Mouse (Mus musculus): Measurements from ENCODE around the gene Theg. TPM values are rescaled to one million over a fixed set of nuclear protein-coding genes. Genes with fewer than 3 reads are reported as not detected.
A peak's percentile ranks its signal among the peaks of the same experiment; 100 is the strongest.

Gene Theg
- polyA plus RNA-seq, 1 experiment from 2014 or later = not detected

DNA sequence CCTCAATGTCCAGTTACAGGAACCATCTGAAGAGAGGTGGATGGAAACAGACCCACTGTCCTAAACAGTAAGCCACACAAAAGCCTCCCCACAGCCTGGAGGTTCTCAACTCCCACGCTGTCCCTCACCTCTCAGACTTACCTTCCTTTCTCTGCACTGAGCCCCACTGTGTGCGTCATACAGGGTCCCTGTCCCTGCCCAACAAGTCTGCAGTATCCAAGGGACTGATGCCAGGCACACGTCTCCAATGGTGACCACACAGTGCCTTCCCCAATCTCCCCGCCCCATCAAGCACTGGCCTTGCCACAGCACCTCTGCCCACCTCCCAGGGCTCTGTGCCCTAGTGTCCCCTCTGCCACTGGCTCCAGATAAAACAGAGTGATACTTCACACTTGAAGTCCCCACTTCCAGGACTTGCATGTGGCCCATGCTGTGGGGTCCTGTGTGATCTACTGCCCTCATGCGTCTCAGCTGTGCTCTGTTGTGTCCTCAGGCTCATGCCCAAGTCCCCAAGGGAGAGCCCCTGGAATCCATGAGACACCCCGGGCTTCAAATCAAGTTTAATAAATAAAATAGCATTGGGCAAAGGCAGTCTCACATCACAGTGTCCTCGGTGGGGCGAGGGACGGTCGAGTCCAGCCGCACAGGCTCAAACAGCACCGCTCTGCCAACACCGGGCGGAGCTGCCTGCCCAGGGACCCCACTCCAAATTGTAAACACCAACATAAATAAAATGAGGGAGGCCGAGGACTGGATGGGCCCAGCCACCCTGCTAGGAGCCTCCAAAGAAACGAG is 47.2 kb downstream of the Theg start:
- Histone ChIP-seq H3K4me2 (replicated peaks) (no peak overlapping the region), H3K4me3 (no peak overlapping the region), H3K9ac (no peak overlapping the region), H3K36me3 (peaks cover 72% of the 10 kb centered on the region), H3K27ac (no peak overlapping the region), H3K4me1 (no peaks in the 10 kb centered on the region), H3K27me3 (no peaks in the 10 kb centered on the region; the same call in 1 of the 2 replicates), H3K9me3 (replicated peaks) (no peaks in the 10 kb centered on the region)
- WGBS = 96% methylated on average over 16 of the region's 16 CpGs
- ATAC-seq (ENCODE audit: low FRiP score) = no peak

GRCm38 (mm10) chr10:79538873-79539272 is 48.3 kb downstream of the Theg start:
- H3K27me3 ChIP-seq = no peaks in the 10 kb centered on the region; the same call in 1 of the 2 replicates
- no peak overlapping the region for H3K9ac ChIP-seq
- ATAC-seq (ENCODE audit: low FRiP score) = no peak
- H3K36me3 ChIP-seq = peaks cover 62% of the 10 kb centered on the region
- WGBS = 74% methylated on average over 4 of the region's 4 CpGs
- no peaks in the 10 kb centered on the region for H3K9me3 ChIP-seq (replicated peaks)
- H3K4me2 ChIP-seq (replicated peaks) = no peak overlapping the region
- no peak overlapping the region for H3K27ac ChIP-seq
- no peak overlapping the region for H3K4me3 ChIP-seq
- H3K4me1 ChIP-seq = 0 out of 2 replicates have a peak, but pooled peaks cover 1% of the 10 kb centered on the region

DNA sequence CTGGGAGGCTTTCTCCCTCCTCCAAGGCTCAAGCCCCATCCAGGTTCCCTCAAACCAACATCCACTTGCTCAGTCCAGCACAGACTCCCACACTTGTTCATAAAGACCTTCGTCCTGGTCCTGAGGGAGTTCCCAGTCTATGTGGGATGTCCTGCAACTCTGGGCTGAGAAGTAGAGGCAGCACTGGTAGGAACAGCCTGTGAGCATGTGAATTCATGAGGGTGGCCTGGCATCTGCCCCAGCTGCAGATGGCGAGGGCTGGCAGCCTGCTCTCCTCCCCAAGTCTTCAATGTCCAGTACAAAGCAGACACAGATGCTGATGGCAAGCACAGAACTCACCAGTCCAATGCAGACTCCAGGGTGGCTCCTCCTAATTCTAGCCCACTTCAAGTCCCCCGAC is 48.8 kb downstream of the Theg start:
- H3K27me3 ChIP-seq = no peaks in the 10 kb centered on the region; the same call in 1 of the 2 replicates
- H3K36me3 ChIP-seq = peaks cover 56% of the 10 kb centered on the region
- 91% methylated on average over 3 of the region's 3 CpGs for WGBS

DNA sequence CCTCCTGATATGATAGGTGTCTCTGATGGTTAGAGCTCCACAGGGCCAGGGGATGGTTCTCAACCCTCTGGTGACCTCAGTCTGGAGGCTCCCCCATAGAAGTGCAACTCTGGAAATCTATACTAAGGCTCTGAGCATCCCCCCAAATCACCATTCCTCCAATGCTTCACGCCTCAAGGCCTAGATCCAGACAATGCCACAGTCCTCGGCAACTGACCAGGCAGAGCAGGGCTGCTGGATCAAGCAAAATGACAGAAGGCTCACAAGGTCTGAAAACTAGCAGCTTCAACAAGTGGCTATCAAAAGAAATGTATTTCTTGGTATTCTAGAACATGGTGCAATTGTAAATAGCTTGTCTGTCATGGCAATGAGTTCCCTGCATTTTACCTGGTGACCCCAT is 49.4 kb downstream of the Theg start:
- Histone ChIP-seq H3K4me1 (peaks cover 10% of the 10 kb centered on the region; the same call in 1 of the 2 replicates), H3K4me2 (replicated peaks) (no peak overlapping the region), H3K27me3 (no peaks in the 10 kb centered on the region; the same call in 1 of the 2 replicates), H3K4me3 (no peak overlapping the region), H3K36me3 (peaks cover 51% of the 10 kb centered on the region), H3K9me3 (replicated peaks) (no peaks in the 10 kb centered on the region), H3K9ac (no peak overlapping the region), H3K27ac (no peak overlapping the region)
- no peak for ATAC-seq (ENCODE audit: low FRiP score)
- 88% methylated on average over 2 of the region's 2 CpGs for WGBS

More for the DNA sequence above, 48.8 kb downstream of the Theg start:
- no peak overlapping the region for H3K4me2 ChIP-seq (replicated peaks)
- H3K4me3 ChIP-seq = no peak overlapping the region
- H3K4me1 ChIP-seq = 0 out of 2 replicates have a peak, but pooled peaks cover 5% of the 10 kb centered on the region
- no peak overlapping the region for H3K27ac ChIP-seq
- no peak for ATAC-seq (ENCODE audit: low FRiP score)
- H3K9ac ChIP-seq = no peak overlapping the region
- no peaks in the 10 kb centered on the region for H3K9me3 ChIP-seq (replicated peaks)

DNA sequence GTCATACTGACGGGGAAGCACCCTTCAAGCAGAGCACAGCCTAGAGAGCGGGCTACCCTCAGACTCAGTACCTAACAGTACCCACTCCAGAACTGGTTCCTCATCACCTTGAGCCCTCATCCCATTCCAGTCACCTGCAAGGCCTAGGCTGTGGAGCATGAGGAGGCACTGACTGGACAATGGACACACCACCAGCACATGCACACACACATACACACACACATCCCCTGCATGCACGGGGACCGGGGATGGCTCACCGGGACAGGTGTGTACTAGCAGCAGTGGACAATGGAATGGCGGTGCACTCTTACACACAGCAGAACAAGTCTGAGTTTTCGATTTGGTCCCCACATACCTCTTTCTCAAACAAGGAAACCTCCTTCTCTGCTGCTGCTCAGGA is 49.9 kb downstream of the Theg start:
- WGBS = 94% methylated on average over 7 of the region's 7 CpGs
- H3K27me3 ChIP-seq = no peaks in the 10 kb centered on the region; the same call in 1 of the 2 replicates
- no peak overlapping the region for H3K27ac ChIP-seq
- peaks cover 47% of the 10 kb centered on the region for H3K36me3 ChIP-seq
- H3K4me2 ChIP-seq (replicated peaks) = no peak overlapping the region
- H3K9ac ChIP-seq = no peak overlapping the region
- H3K4me1 ChIP-seq = peaks cover 15% of the 10 kb centered on the region
- no peak for ATAC-seq (ENCODE audit: low FRiP score)
- no peaks in the 10 kb centered on the region for H3K9me3 ChIP-seq (replicated peaks)
- H3K4me3 ChIP-seq = no peak overlapping the region

GRCm38 (mm10) chr10:79536461-79537080 is 50.6 kb downstream of the Theg start:
- ATAC-seq (ENCODE audit: low FRiP score) = no peak
- 78% methylated on average over 12 of the region's 12 CpGs for whole genome bisulfite sequencing
- H3K9ac ChIP-seq = no peak overlapping the region
- no peak overlapping the region for H3K27ac ChIP-seq
- no peaks in the 10 kb centered on the region; the same call in 1 of the 2 replicates for H3K27me3 ChIP-seq
- H3K4me2 ChIP-seq (replicated peaks) = no peak overlapping the region
- peaks cover 16% of the 10 kb centered on the region for H3K4me1 ChIP-seq
- H3K9me3 ChIP-seq (replicated peaks) = no peaks in the 10 kb centered on the region
- H3K4me3 ChIP-seq = no peak overlapping the region
- peaks cover 40% of the 10 kb centered on the region for H3K36me3 ChIP-seq

- Histone ChIP-seq H3K9ac (no peak overlapping the region), H3K4me3 (no peak overlapping the region), H3K27ac (no peak overlapping the region), H3K36me3 (peaks cover 29% of the 10 kb centered on the region), H3K4me2 (replicated peaks) (no peak overlapping the region), H3K27me3 (no peaks in the 10 kb centered on the region; the same call in 1 of the 2 replicates), H3K4me1 (peaks cover 16% of the 10 kb centered on the region), H3K9me3 (replicated peaks) (no peaks in the 10 kb centered on the region)
- no peak for ATAC-seq (ENCODE audit: low FRiP score)
- WGBS = 56% methylated on average over 1 of the region's 1 CpGs
These were observed 51.7 kb downstream of the Theg start for GRCm38 (mm10) chr10:79535431-79535830.

- no peak overlapping the region for H3K4me3 ChIP-seq
- 85% methylated on average over 2 of the region's 2 CpGs for WGBS
- H3K36me3 ChIP-seq = peaks cover 19% of the 10 kb centered on the region
- ATAC-seq (ENCODE audit: low FRiP score) = no peak
- H3K9ac ChIP-seq = no peak overlapping the region
- H3K4me2 ChIP-seq (replicated peaks) = no peak overlapping the region
- no peaks in the 10 kb centered on the region; the same call in 1 of the 2 replicates for H3K27me3 ChIP-seq
- no peaks in the 10 kb centered on the region for H3K9me3 ChIP-seq (replicated peaks)
- H3K27ac ChIP-seq = no peak overlapping the region
- H3K4me1 ChIP-seq = peaks cover 16% of the 10 kb centered on the region
These were observed 52.7 kb downstream of the Theg start for GRCm38 (mm10) chr10:79534426-79534825.

DNA sequence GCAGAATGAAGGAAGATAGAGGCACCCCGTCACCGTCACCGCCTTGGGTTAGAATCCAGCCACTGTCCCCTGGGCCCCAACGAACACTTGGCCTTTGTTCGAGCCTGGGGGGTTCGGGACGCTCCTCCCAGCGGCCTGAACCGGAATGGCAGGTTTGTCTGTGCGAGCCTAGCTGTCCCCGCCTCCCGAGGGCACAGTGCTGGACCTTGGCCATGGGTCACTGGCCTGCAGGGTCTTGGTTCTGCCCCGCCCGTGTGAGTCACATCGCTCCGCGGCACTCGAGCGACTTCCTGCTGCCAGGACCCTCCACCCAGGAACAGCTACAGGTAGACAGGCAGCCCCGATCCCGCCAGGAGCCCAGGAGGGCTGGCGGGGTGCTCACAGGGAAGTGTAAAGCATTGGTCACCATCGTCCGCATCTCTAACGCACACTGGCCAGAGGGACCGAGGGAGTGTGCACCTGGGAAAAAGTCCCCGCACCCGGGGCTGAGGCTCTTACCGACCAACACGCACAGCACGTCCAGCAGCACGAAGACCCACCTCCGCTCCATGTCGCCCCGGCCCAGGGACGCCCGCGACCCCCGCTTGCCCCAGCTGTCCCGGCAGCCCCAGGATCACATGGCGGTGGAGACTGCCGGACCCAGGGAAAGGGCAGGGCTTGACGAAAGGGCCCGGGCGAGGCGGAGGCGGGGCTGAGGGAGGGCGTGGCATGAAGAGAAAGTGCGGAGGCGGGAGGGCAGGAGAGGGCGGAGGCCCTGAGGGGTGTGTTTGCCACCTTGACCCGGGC is 53.8 kb downstream of the Theg start, which contains the start of gene Plpp2:
Gene Plpp2, minus strand, starts transcription at position 671 of the 786 bp plus-strand sequence.
- no peaks in the 10 kb centered on the region for H3K9me3 ChIP-seq (replicated peaks)
- peak; percentile 48 for ATAC-seq (ENCODE audit: low FRiP score)
- peaks cover 16% of the 10 kb centered on the region for H3K4me1 ChIP-seq
- H3K36me3 ChIP-seq = peaks cover 8% of the 10 kb centered on the region; the same call in 1 of the 2 replicates
- peak within 1 kb of the TSS; percentile 63 for H3K9ac ChIP-seq
- H3K27me3 ChIP-seq = no peaks in the 10 kb centered on the region; the same call in 1 of the 2 replicates
- no peak within 1 kb of the TSS for H3K27ac ChIP-seq
- H3K4me3 ChIP-seq = peak within 1 kb of the TSS; percentile 60
- peak within 1 kb of the TSS; percentile 96 for H3K4me2 ChIP-seq (replicated peaks)
- under 1% methylated on average over 51 of the region's 52 CpGs for WGBS

- Histone ChIP-seq H3K36me3 (peaks cover 1% of the 10 kb centered on the region; the same call in 1 of the 2 replicates), H3K4me1 (peaks cover 16% of the 10 kb centered on the region), H3K9me3 (replicated peaks) (no peaks in the 10 kb centered on the region), H3K4me2 (replicated peaks) (peak overlapping the region; percentile 96), H3K4me3 (peak overlapping the region; percentile 60), H3K27me3 (no peaks in the 10 kb centered on the region; the same call in 1 of the 2 replicates), H3K9ac (peak overlapping the region; percentile 63; the same call in 1 of the 2 replicates), H3K27ac (no peak overlapping the region)
- peak; percentile 9; the same call in 1 of the 2 replicates for ATAC-seq (ENCODE audit: low FRiP score)
- WGBS = 24% methylated on average over 3 of the region's 3 CpGs
These were observed 54.5 kb downstream of the Theg start for GRCm38 (mm10) chr10:79532678-79533077.

DNA sequence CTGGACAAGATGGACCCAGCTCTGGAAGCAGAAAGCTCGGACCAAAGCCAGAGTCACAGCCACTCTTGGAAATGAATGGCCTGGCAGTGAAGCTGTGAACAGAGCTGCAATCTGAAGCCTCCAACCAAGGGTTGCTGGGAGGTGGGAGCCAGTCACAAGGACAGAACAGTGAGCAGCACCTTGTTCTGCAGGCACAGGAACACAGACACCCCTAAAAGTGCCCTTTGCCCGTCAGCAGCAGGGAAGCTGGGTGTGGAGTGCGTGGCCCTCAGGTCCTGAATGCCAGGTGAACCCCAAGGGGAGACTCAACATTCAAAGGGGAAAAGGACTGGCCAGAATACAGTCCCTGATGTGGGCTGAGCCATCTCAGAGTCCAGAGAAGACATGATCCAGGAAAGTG is 55.5 kb downstream of the Theg start:
- Histone ChIP-seq H3K27ac (no peak overlapping the region), H3K9ac (no peak overlapping the region), H3K4me1 (peaks cover 16% of the 10 kb centered on the region), H3K36me3 (no peaks in the 10 kb centered on the region), H3K4me2 (replicated peaks) (no peak overlapping the region), H3K9me3 (replicated peaks) (no peaks in the 10 kb centered on the region), H3K27me3 (no peaks in the 10 kb centered on the region; the same call in 1 of the 2 replicates), H3K4me3 (no peak overlapping the region)
- no peak for ATAC-seq (ENCODE audit: low FRiP score)
- WGBS = 80% methylated on average over 3 of the region's 3 CpGs

DNA sequence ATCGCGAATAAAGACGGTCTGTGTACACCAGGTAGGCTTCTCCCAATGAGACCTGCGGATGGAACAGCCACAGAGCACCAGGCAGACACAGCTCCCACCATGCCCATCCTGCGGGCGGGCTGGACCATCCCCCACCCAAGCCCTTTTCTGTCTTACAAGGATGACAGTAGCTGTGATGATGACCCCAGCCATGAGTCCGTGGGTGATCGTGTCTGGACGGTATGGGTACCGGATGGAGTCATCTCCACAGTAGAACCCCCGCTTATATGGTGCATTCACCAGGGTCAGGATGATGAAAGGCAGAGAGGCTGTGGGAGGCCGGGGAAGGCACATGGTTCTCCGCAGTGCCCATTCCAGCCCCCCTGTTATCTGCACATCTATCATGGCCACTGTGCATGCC is 56.4 kb downstream of the Theg start:
- no peaks in the 10 kb centered on the region for H3K9me3 ChIP-seq (replicated peaks)
- WGBS = 92% methylated on average over 13 of the region's 13 CpGs
- H3K36me3 ChIP-seq = no peaks in the 10 kb centered on the region
- H3K27ac ChIP-seq = no peak overlapping the region
- H3K4me3 ChIP-seq = no peak overlapping the region
- ATAC-seq (ENCODE audit: low FRiP score) = no peak
- H3K27me3 ChIP-seq = no peaks in the 10 kb centered on the region; the same call in 1 of the 2 replicates
- no peak overlapping the region for H3K4me2 ChIP-seq (replicated peaks)
- H3K9ac ChIP-seq = no peak overlapping the region
- H3K4me1 ChIP-seq = peaks cover 16% of the 10 kb centered on the region
